Mouse (Mus musculus) CH12.LX (cell line): ENCODE results near the gene Pabpn1l. TPM values are rescaled to one million over a fixed set of nuclear protein-coding genes. Genes with fewer than 3 reads are reported as not detected.

ENCODE experiments used
- DNase-seq: peaks from one replicate; pipeline ENCODE4 v3.0.0-alpha.2; 2013; ENCODE audit errors: extremely low read depth
- H3K27ac ChIP-seq: 2 replicates; pipeline ENCODE4 v1.5.1; 2012; ENCODE audit warnings: low read depth, mild to moderate bottlenecking, control low read depth, moderate library complexity; ENCODE audit not compliant: insufficient read depth
- H3K27me3 ChIP-seq: replicated peaks from 2 replicates; pipeline ENCODE3; 2012; ENCODE audit warnings: inconsistent platforms
- H3K36me3 ChIP-seq, 2 experiments: replicated peaks in 1 of 2; 2 replicates each; pipeline versions ENCODE3 to v1.6.1; 2012; ENCODE audit warnings: inconsistent platforms in 1 of 2, low read length in 1 of 2, mild to moderate bottlenecking in 1 of 2, mixed read lengths in 1 of 2, moderate library complexity in 1 of 2; ENCODE audit not compliant: control insufficient read depth in 1 of 2, insufficient read depth in 1 of 2
- H3K4me1 ChIP-seq, 2 experiments: 2 replicates each; pipeline ENCODE4 v1.6.1; 2012; ENCODE audit warnings: inconsistent platforms in 1 of 2, moderate library complexity in 1 of 2; ENCODE audit not compliant: insufficient read depth in 2 of 2, control insufficient read depth in 1 of 2
- H3K4me2 ChIP-seq: 2 replicates; pipeline ENCODE4 v1.6.1; 2012; ENCODE audit warnings: low read depth, mild to moderate bottlenecking, control low read depth; ENCODE audit not compliant: poor library complexity, insufficient read depth, severe bottlenecking
- H3K4me3 ChIP-seq, 3 experiments: fragments of 150-350 bp in 1 of 3; sonication (generic) in 1 of 3; replicated peaks in 1 of 3; 2 replicates each; pipeline versions ENCODE3 to v1.5.1; 2011 to 2012; ENCODE audit warnings: low read depth in 2 of 3, low read length in 2 of 3, mild to moderate bottlenecking in 2 of 3, moderate library complexity in 2 of 3, control low read depth in 1 of 3, improper control_type of control experiment in 1 of 3, inconsistent platforms in 1 of 3, mixed read lengths in 1 of 3; ENCODE audit not compliant: poor library complexity in 1 of 3
- H3K79me2 ChIP-seq: replicated peaks from 2 replicates; pipeline ENCODE4 v1.6.1; 2012; ENCODE audit warnings: mild to moderate bottlenecking, moderate library complexity; ENCODE audit not compliant: control insufficient read depth, poor library complexity, insufficient read depth, severe bottlenecking; ENCODE audit errors: extremely low read depth
- H3K9ac ChIP-seq: 2 replicates; pipeline ENCODE4 v1.6.1; 2012; ENCODE audit warnings: low read depth, mild to moderate bottlenecking, control low read depth, moderate library complexity; ENCODE audit not compliant: insufficient read depth
- H3K9me3 ChIP-seq: replicated peaks from 2 replicates; pipeline ENCODE3; 2012; ENCODE audit warnings: low read length, inconsistent platforms, mixed read lengths
- BHLHE40 ChIP-seq: IDR thresholded peaks from 2 replicates; pipeline ENCODE4 v1.6.1; 2011; ENCODE audit warnings: mild to moderate bottlenecking, low read depth, low read length, improper control_type of control experiment
- CHD1 ChIP-seq: IDR thresholded peaks from 2 replicates; pipeline ENCODE4 v1.6.1; 2012; ENCODE audit warnings: low read depth, low read length, improper control_type of control experiment, inconsistent platforms
- CHD2 ChIP-seq: IDR thresholded peaks from 2 replicates; pipeline ENCODE4 v1.6.1; 2011; ENCODE audit warnings: low read length, improper control_type of control experiment
- CTCF ChIP-seq, 2 experiments: IDR thresholded peaks in 1 of 2; conservative IDR thresholded peaks in 1 of 2; 2 replicates each; pipeline ENCODE4 v1.5.1; 2011 to 2012; ENCODE audit warnings: low read depth in 2 of 2, low read length in 2 of 2, improper control_type of control experiment in 1 of 2, inconsistent platforms in 1 of 2, mild to moderate bottlenecking in 1 of 2, moderate library complexity in 1 of 2
- ELF1 ChIP-seq: IDR thresholded peaks from 2 replicates; pipeline ENCODE4 v1.6.1; 2014; ENCODE audit warnings: low read depth, mild to moderate bottlenecking, inconsistent platforms, low read length, improper control_type of control experiment
- JUN ChIP-seq: IDR thresholded peaks from 2 replicates; pipeline ENCODE4 v1.6.1; 2011; ENCODE audit warnings: low read depth, mild to moderate bottlenecking, low read length, improper control_type of control experiment, moderate library complexity; ENCODE audit not compliant: insufficient read depth
- KAT2A ChIP-seq: IDR thresholded peaks from 2 replicates; pipeline ENCODE4 v1.6.1; 2012; ENCODE audit warnings: low read length, improper control_type of control experiment, inconsistent platforms; ENCODE audit not compliant: insufficient replicate concordance
- MAX ChIP-seq: IDR thresholded peaks from 2 replicates; pipeline ENCODE4 v1.6.1; 2011; ENCODE audit warnings: low read length, improper control_type of control experiment
- MAZ ChIP-seq: IDR thresholded peaks from 2 replicates; pipeline ENCODE4 v1.6.1; 2012; ENCODE audit warnings: low read depth, mild to moderate bottlenecking, inconsistent platforms, low read length, improper control_type of control experiment, moderate library complexity
- MEF2A ChIP-seq: IDR thresholded peaks from 2 replicates; pipeline ENCODE4 v1.6.1; 2014; ENCODE audit warnings: low read depth, mild to moderate bottlenecking, inconsistent platforms, low read length, improper control_type of control experiment, borderline replicate concordance
- NELFE ChIP-seq: IDR thresholded peaks from 2 replicates; pipeline ENCODE4 v1.6.1; 2011; ENCODE audit warnings: low read depth, low read length, improper control_type of control experiment
- NRF1 ChIP-seq: IDR thresholded peaks from 2 replicates; pipeline ENCODE4 v1.6.1; 2014; ENCODE audit warnings: low read depth, mild to moderate bottlenecking, inconsistent platforms, low read length, improper control_type of control experiment, moderate library complexity
- PAX5 ChIP-seq: IDR thresholded peaks from 2 replicates; pipeline ENCODE4 v1.6.1; 2012; ENCODE audit warnings: low read length, inconsistent platforms, mixed read lengths
- RAD21 ChIP-seq: IDR thresholded peaks from 2 replicates; pipeline ENCODE4 v1.6.1; 2011; ENCODE audit warnings: low read depth, mild to moderate bottlenecking, low read length, improper control_type of control experiment, moderate library complexity
- SMC3 ChIP-seq: IDR thresholded peaks from 2 replicates; pipeline ENCODE4 v1.6.1; 2011; ENCODE audit warnings: low read depth, low read length, improper control_type of control experiment
- TBP ChIP-seq: conservative IDR thresholded peaks from 2 replicates; pipeline ENCODE4 v1.6.1; 2011; ENCODE audit warnings: low read depth, low read length, improper control_type of control experiment
- USF2 ChIP-seq: conservative IDR thresholded peaks from 2 replicates; pipeline ENCODE4 v1.6.1; 2011; ENCODE audit warnings: low read depth, low read length, improper control_type of control experiment
- ZKSCAN1 ChIP-seq: IDR thresholded peaks from 2 replicates; pipeline ENCODE4 v1.6.1; 2012; ENCODE audit warnings: low read depth, inconsistent platforms, low read length, improper control_type of control experiment, borderline replicate concordance
- ZMIZ1 ChIP-seq: IDR thresholded peaks from 2 replicates; pipeline ENCODE4 v1.6.1; 2012; ENCODE audit warnings: low read depth, mild to moderate bottlenecking, inconsistent platforms, low read length, improper control_type of control experiment
- ZNF384 ChIP-seq: IDR thresholded peaks from 2 replicates; pipeline ENCODE4 v1.6.1; 2012; ENCODE audit warnings: low read depth, low read length, improper control_type of control experiment, inconsistent platforms
- dilution Hi-C: fragments of 300-500 bp; cut with MboI; formaldehyde crosslinking; loops from 2 replicates; pipeline ENCODE4 v1.14.3; 2020; ENCODE audit warnings: low sequenced_read_pairs; ENCODE audit not compliant: extremely low pct_unique_long_range_greater_than_20kb, extremely low pct_ligation_motif_present
- in situ Hi-C: fragments of 300-500 bp; cut with MboI; formaldehyde crosslinking; loops from 3 replicates; pipeline ENCODE4 v1.14.3; 2019; ENCODE audit warnings: low sequenced_read_pairs, low pct_ligation_motif_present, low pct_unique_long_range_greater_than_20kb, mixed read lengths
- polyA plus RNA-seq: library from polyadenylated mRNA; unstranded; fragments of >175 nt; gene quantifications from 2 replicates; pipeline ENCODE4 v1.2.1, GENCODE M21; 2012; ENCODE audit warnings: low read depth; ENCODE audit not compliant: insufficient read length
- total RNA-seq, 2 experiments: library from RNA; depleted of rRNA; stranded (reverse); fragments of 300-350 nt in 1 of 2; fragments of >200 nt in 1 of 2; gene quantifications; 2 replicates each; pipeline ENCODE4 v1.2.3; 2012 to 2014

Pabpn1l gene
- total and polyA plus RNA-seq, 3 experiments = not detected

GRCm38 (mm10) chr8:122646337-122646736, 23.8 kb upstream of the Pabpn1l start:
- no peak overlapping the region for H3K4me2 ChIP-seq
- no peaks in the 10 kb centered on the region for H3K9me3 ChIP-seq
- dilution Hi-C loops (no loop called here), in situ Hi-C loops (no loop called here)
- no peak for DNase-seq
- no peak overlapping the region for H3K4me3 ChIP-seq
- no peaks in the 10 kb centered on the region for H3K79me2 ChIP-seq
- H3K36me3 ChIP-seq = peaks cover 77 to 98% of the 10 kb centered on the region in 2 experiments
- no peaks in the 10 kb centered on the region for H3K27me3 ChIP-seq
- H3K27ac ChIP-seq = no peak overlapping the region
- no peak overlapping the region for H3K9ac ChIP-seq
- peaks cover 0 to 27% of the 10 kb centered on the region in 2 experiments; a peak in 2 of 4 replicates for H3K4me1 ChIP-seq
- TF ChIP-seq BHLHE40 = peak; percentile 27; the same call in 1 of the 2 replicates
- TF ChIP-seq TBP = no peak
- TF ChIP-seq MEF2A = peak; percentile 50; the same call in 1 of the 2 replicates
- TF ChIP-seq, all 38 proteins: peak for 2

DNA sequence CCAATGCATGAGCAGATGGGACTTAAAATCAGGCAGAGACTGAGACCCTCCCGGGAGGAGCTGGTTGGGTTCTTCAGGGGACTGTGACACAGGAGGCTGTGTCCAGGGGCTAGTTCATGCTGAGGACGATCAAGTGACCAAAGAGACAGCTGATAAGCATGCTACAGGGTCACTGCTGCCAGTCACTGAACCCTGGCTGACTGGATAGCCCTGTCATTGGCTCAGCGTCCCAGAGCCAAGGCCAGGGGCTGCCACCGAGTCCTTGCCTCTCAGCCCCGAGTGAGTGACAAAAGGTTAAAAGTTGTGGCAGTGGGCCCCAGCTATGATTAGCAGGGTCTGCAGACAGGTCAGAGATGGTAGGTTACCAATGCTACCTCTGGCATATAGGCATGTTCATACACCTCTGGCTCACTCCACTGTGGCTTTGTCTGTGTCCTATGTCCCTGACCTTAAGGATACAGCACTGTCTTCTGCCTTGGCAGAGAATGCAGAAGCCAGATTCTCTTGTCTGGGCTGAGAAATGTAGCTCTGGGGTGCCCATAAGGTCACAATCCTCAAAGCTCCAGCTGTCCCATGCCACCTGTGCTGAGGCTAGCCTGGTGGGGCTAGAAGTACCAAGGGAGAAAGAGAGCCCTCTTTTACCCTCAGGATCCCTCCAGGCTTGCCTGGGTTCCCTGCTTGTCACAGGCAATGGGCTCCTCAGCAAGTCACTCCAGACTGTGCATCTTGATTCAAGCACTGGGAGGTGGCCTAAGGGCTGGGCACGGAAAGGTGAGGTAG, 21.8 kb upstream of the Pabpn1l start:
- in situ Hi-C loops (no loop called here), dilution Hi-C loops (no loop called here)
- Histone ChIP-seq H3K27me3 (no peaks in the 10 kb centered on the region), H3K4me2 (no peak overlapping the region), H3K4me1 (peaks cover 0 to 27% of the 10 kb centered on the region in 2 experiments; a peak in 2 of 4 replicates), H3K4me3 (no peak overlapping the region), H3K36me3 (peaks cover 84 to 98% of the 10 kb centered on the region in 2 experiments), H3K9me3 (no peaks in the 10 kb centered on the region), H3K79me2 (no peaks in the 10 kb centered on the region), H3K27ac (0 out of 2 replicates have a peak overlapping the region, but pooled peaks have one; percentile 8), H3K9ac (no peak overlapping the region)
- DNase-seq = no peak
- TF ChIP-seq RAD21 = no peak
- no peak for TF ChIP-seq MAZ
- no peak for TF ChIP-seq ZNF384
- no peak for TF ChIP-seq MEF2A
- no peak for TF ChIP-seq CHD2
- TF ChIP-seq USF2 = no peak
- no peak for TF ChIP-seq CHD1
- no peak for TF ChIP-seq NELFE
- no peak for TF ChIP-seq SMC3
- no peak for TF ChIP-seq NRF1
- no peak for TF ChIP-seq KAT2A
- TF ChIP-seq MAX = no peak
- TF ChIP-seq ZMIZ1 = no peak
- TF ChIP-seq TBP = no peak
- no peak for TF ChIP-seq CTCF (conservative IDR thresholded peaks at IDR 0.05 in 1 of 2, IDR thresholded peaks at IDR 0.05 in 1 of 2; ENCODE audit: low read depth in 2 of 2, low read length in 2 of 2)
- TF ChIP-seq ELF1 = no peak
- no peak for TF ChIP-seq PAX5
- no peak for TF ChIP-seq ZKSCAN1
- TF ChIP-seq JUN = no peak
